Mouse (Mus musculus): Measurements from ENCODE around the gene 1700022I11Rik.

DNA sequence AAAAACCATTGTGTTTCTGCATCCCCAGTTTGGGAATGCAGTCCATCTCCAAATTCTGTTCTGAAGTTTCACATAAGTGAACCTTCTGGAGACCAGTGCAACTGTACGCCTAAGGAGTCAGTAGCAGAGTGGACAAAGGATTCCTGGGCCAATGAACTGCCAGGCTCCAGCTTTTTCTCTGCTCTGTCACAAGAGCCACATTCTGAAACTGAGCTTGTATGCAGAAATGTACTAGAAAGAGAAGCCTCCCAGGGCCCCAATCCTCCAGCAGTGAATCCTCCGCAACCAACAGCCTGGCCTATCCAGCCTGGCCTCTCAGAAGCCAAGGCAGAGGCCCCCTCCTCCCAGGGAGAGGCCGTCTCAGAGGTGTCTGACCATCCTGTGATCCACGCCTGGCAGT, 3.5 kb downstream of the 1700022I11Rik start:
- TF ChIP-seq POLR2A (IDR thresholded peaks at IDR 0.05; ENCODE audit: low read depth, low read length) (no peak), CTCF (IDR thresholded peaks at IDR 0.05; ENCODE audit: extremely low read depth, insufficient read length, insufficient replicate concordance, low read depth, low read length) (no peak)

Data from small intestine, adult 2 months (tissue).